Mouse (Mus musculus): ENCODE results near the gene Lgals12. TPM values are rescaled to one million over a fixed set of nuclear protein-coding genes. Genes with fewer than 3 reads are reported as not detected.

Gene Lgals12
- 0.16 TPM in 1 of 2 replicates, not detected in the other for polyA plus RNA-seq (2015; fragmentation: Nextera tagmentation; extraction: Ambion mirVana)

GRCm38 (mm10) chr19:7606801-7607689 is at the start of gene Lgals12:
TSS of gene Lgals12 (minus strand) at chr19:7607193.
- Histone ChIP-seq H3K9ac (replicated peaks; ENCODE audit: low read depth, low read length) (peak within 1 kb of the TSS; percentile 27; the same call in 1 of the 2 replicates), H3K9me3 (ENCODE audit: control insufficient read depth, low read length) (no peaks in the 10 kb centered on the region), H3K4me1 (replicated peaks; ENCODE audit: control insufficient read depth, insufficient read depth, low read length) (peaks cover 24% of the 10 kb centered on the region), H3K4me2 (ENCODE audit: low read length) (peak within 1 kb of the TSS; percentile 74), H3K27me3 (replicated peaks; ENCODE audit: control insufficient read depth, insufficient read depth, low read length) (no peaks in the 10 kb centered on the region; the same call in 1 of the 2 replicates), H3K4me3 (replicated peaks; ENCODE audit: low read length) (peak within 1 kb of the TSS; percentile 41), H3K27ac (ENCODE audit: low read length) (peak within 1 kb of the TSS; percentile 75), H3K36me3 (ENCODE audit: control insufficient read depth, insufficient read depth) (no peaks in the 10 kb centered on the region)
- 5% methylated on average over 15 of the region's 15 CpGs for WGBS
- ATAC-seq: peak; percentile 48

- no peak overlapping the region for H3K4me2 ChIP-seq (ENCODE audit: low read length)
- WGBS: 86% methylated on average over 8 of the region's 8 CpGs
- no peaks in the 10 kb centered on the region for H3K4me1 ChIP-seq (replicated peaks; ENCODE audit: control insufficient read depth, insufficient read depth, low read length)
- H3K4me3 ChIP-seq (replicated peaks; ENCODE audit: low read length): no peak overlapping the region
- no peak for ATAC-seq
- H3K36me3 ChIP-seq (ENCODE audit: control insufficient read depth, insufficient read depth): no peaks in the 10 kb centered on the region
- H3K27ac ChIP-seq (ENCODE audit: low read length): no peak overlapping the region
- no peak overlapping the region for H3K9ac ChIP-seq (replicated peaks; ENCODE audit: low read depth, low read length)
- no peaks in the 10 kb centered on the region for H3K27me3 ChIP-seq (replicated peaks; ENCODE audit: control insufficient read depth, insufficient read depth, low read length)
- no peaks in the 10 kb centered on the region for H3K9me3 ChIP-seq (ENCODE audit: control insufficient read depth, low read length)
Observed at GRCm38 (mm10) chr19:7648913-7649666, 42.1 kb upstream of the Lgals12 start.

GRCm38 (mm10) chr19:7633786-7634185 is 26.8 kb upstream of the Lgals12 start:
- no peak for ATAC-seq
- H3K27me3 ChIP-seq (replicated peaks; ENCODE audit: control insufficient read depth, insufficient read depth, low read length): no peaks in the 10 kb centered on the region
- no peaks in the 10 kb centered on the region for H3K9me3 ChIP-seq (ENCODE audit: control insufficient read depth, low read length)
- no peak overlapping the region for H3K4me3 ChIP-seq (replicated peaks; ENCODE audit: low read length)
- 83% methylated on average over 1 of the region's 1 CpGs for WGBS
- no peak overlapping the region for H3K9ac ChIP-seq (replicated peaks; ENCODE audit: low read depth, low read length)
- H3K4me1 ChIP-seq (replicated peaks; ENCODE audit: control insufficient read depth, insufficient read depth, low read length): no peaks in the 10 kb centered on the region
- H3K4me2 ChIP-seq (ENCODE audit: low read length): no peak overlapping the region
- no peaks in the 10 kb centered on the region for H3K36me3 ChIP-seq (ENCODE audit: control insufficient read depth, insufficient read depth)
- H3K27ac ChIP-seq (ENCODE audit: low read length): no peak overlapping the region

GRCm38 (mm10) chr19:7633021-7633420 is 26.0 kb upstream of the Lgals12 start:
- ATAC-seq: no peak
- H3K36me3 ChIP-seq (ENCODE audit: control insufficient read depth, insufficient read depth): no peaks in the 10 kb centered on the region
- H3K9me3 ChIP-seq (ENCODE audit: control insufficient read depth, low read length): no peaks in the 10 kb centered on the region
- H3K4me3 ChIP-seq (replicated peaks; ENCODE audit: low read length): no peak overlapping the region
- H3K27me3 ChIP-seq (replicated peaks; ENCODE audit: control insufficient read depth, insufficient read depth, low read length): no peaks in the 10 kb centered on the region
- no peak overlapping the region for H3K9ac ChIP-seq (replicated peaks; ENCODE audit: low read depth, low read length)
- no peak overlapping the region for H3K27ac ChIP-seq (ENCODE audit: low read length)
- no peak overlapping the region for H3K4me2 ChIP-seq (ENCODE audit: low read length)
- H3K4me1 ChIP-seq (replicated peaks; ENCODE audit: control insufficient read depth, insufficient read depth, low read length): no peaks in the 10 kb centered on the region

- no peak overlapping the region for H3K9ac ChIP-seq (replicated peaks; ENCODE audit: low read depth, low read length)
- no peaks in the 10 kb centered on the region for H3K4me1 ChIP-seq (replicated peaks; ENCODE audit: control insufficient read depth, insufficient read depth, low read length)
- H3K9me3 ChIP-seq (ENCODE audit: control insufficient read depth, low read length): no peaks in the 10 kb centered on the region
- H3K27ac ChIP-seq (ENCODE audit: low read length): no peak overlapping the region
- H3K4me3 ChIP-seq (replicated peaks; ENCODE audit: low read length): no peak overlapping the region
- ATAC-seq: peak; percentile 55
- peaks cover 2% of the 10 kb centered on the region; the same call in 1 of the 2 replicates for H3K27me3 ChIP-seq (replicated peaks; ENCODE audit: control insufficient read depth, insufficient read depth, low read length)
- 0 out of 2 replicates have a peak overlapping the region, but pooled peaks have one; percentile 5 for H3K4me2 ChIP-seq (ENCODE audit: low read length)
- 35% methylated on average over 7 of the region's 7 CpGs for WGBS
- H3K36me3 ChIP-seq (ENCODE audit: control insufficient read depth, insufficient read depth): no peaks in the 10 kb centered on the region
Observed at GRCm38 (mm10) chr19:7617696-7618095, 10.7 kb upstream of the Lgals12 start.

GRCm38 (mm10) chr19:7617085-7617484 is 10.1 kb upstream of the Lgals12 start:
- H3K4me2 ChIP-seq (ENCODE audit: low read length): no peak overlapping the region
- no peak for ATAC-seq
- no peak overlapping the region for H3K4me3 ChIP-seq (replicated peaks; ENCODE audit: low read length)
- no peaks in the 10 kb centered on the region for H3K9me3 ChIP-seq (ENCODE audit: control insufficient read depth, low read length)
- no peak overlapping the region for H3K27ac ChIP-seq (ENCODE audit: low read length)
- 45% methylated on average over 3 of the region's 3 CpGs for WGBS
- H3K36me3 ChIP-seq (ENCODE audit: control insufficient read depth, insufficient read depth): no peaks in the 10 kb centered on the region
- H3K9ac ChIP-seq (replicated peaks; ENCODE audit: low read depth, low read length): no peak overlapping the region
- peaks cover 2% of the 10 kb centered on the region; the same call in 1 of the 2 replicates for H3K27me3 ChIP-seq (replicated peaks; ENCODE audit: control insufficient read depth, insufficient read depth, low read length)
- H3K4me1 ChIP-seq (replicated peaks; ENCODE audit: control insufficient read depth, insufficient read depth, low read length): peaks cover 3% of the 10 kb centered on the region; the same call in 1 of the 2 replicates

GRCm38 (mm10) chr19:7616231-7616930 is 9.4 kb upstream of the Lgals12 start:
- H3K4me3 ChIP-seq (replicated peaks; ENCODE audit: low read length): no peak overlapping the region
- no peaks in the 10 kb centered on the region for H3K36me3 ChIP-seq (ENCODE audit: control insufficient read depth, insufficient read depth)
- no peak overlapping the region for H3K4me2 ChIP-seq (ENCODE audit: low read length)
- H3K4me1 ChIP-seq (replicated peaks; ENCODE audit: control insufficient read depth, insufficient read depth, low read length): peaks cover 8% of the 10 kb centered on the region
- no peak overlapping the region for H3K9ac ChIP-seq (replicated peaks; ENCODE audit: low read depth, low read length)
- peaks cover 2% of the 10 kb centered on the region for H3K27me3 ChIP-seq (replicated peaks; ENCODE audit: control insufficient read depth, insufficient read depth, low read length)
- 78% methylated on average over 5 of the region's 5 CpGs for WGBS
- H3K9me3 ChIP-seq (ENCODE audit: control insufficient read depth, low read length): no peaks in the 10 kb centered on the region
- H3K27ac ChIP-seq (ENCODE audit: low read length): no peak overlapping the region
- ATAC-seq: no peak

- Histone ChIP-seq H3K9ac (replicated peaks; ENCODE audit: low read depth, low read length) (no peak overlapping the region), H3K4me3 (replicated peaks; ENCODE audit: low read length) (no peak overlapping the region), H3K27me3 (replicated peaks; ENCODE audit: control insufficient read depth, insufficient read depth, low read length) (peaks cover 2% of the 10 kb centered on the region), H3K4me1 (replicated peaks; ENCODE audit: control insufficient read depth, insufficient read depth, low read length) (peaks cover 8% of the 10 kb centered on the region), H3K36me3 (ENCODE audit: control insufficient read depth, insufficient read depth) (no peaks in the 10 kb centered on the region), H3K9me3 (ENCODE audit: control insufficient read depth, low read length) (no peaks in the 10 kb centered on the region), H3K4me2 (ENCODE audit: low read length) (no peak overlapping the region), H3K27ac (ENCODE audit: low read length) (no peak overlapping the region)
- ATAC-seq: no peak
- WGBS: 80% methylated on average over 7 of the region's 7 CpGs
Observed at GRCm38 (mm10) chr19:7613151-7613550, 6.2 kb upstream of the Lgals12 start.
